Mouse (Mus musculus) left cerebral cortex, adult 8-10 months (tissue): ENCODE results near the gene Kif21a. TPM values are rescaled to one million over a fixed set of nuclear protein-coding genes. Genes with fewer than 3 reads are reported as not detected.

Experiments used
- DNase-seq, 2 experiments: peaks; one replicate each; pipeline ENCODE4 v3.0.0; 2022; ENCODE audit warnings: low spot score in 2 of 2
- total RNA-seq, 4 experiments: library from RNA; stranded (reverse); gene quantifications; 2 replicates each; pipeline ENCODE4 v1.2.4; 2022

Kif21a gene
- total RNA-seq, 4 experiments from 2014 or later: 130 to 143 (median 135) TPM

DNA sequence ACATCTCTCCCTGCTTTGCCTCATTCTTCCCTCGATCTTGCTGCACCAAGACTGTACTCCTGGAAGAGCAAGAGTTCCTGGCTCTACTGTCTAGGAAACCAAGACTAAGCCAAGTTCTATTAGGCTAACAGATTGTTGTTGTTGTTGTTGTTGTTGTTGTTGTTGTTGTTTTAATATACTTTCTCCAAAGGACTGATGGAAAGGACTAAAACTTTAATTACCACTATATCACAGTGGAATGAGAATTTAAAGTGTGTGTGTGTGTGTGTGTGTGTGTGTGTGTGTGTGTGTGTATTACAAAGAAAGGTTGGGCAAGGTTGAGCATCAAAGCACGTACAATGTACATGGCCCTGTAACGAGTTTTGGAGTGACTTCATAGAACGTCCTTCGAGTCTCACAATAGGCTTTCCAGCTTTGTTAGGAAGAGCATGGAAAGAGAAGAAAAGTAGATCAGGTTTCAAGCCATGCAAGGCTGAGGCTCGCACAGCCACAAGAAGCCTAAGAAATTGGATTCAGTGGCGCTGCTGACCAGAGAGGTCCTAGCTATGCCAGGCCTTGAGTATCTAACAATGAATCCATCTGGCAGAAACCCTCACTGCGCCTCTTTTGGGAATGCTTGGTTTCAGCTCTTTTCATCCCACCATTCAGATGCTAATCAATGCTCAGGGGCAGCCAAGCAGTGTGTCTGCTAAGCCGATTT lies 31.4 kb downstream of the Kif21a start:
- peak in 1 of 2 experiments; percentile 59 for DNase-seq

DNA sequence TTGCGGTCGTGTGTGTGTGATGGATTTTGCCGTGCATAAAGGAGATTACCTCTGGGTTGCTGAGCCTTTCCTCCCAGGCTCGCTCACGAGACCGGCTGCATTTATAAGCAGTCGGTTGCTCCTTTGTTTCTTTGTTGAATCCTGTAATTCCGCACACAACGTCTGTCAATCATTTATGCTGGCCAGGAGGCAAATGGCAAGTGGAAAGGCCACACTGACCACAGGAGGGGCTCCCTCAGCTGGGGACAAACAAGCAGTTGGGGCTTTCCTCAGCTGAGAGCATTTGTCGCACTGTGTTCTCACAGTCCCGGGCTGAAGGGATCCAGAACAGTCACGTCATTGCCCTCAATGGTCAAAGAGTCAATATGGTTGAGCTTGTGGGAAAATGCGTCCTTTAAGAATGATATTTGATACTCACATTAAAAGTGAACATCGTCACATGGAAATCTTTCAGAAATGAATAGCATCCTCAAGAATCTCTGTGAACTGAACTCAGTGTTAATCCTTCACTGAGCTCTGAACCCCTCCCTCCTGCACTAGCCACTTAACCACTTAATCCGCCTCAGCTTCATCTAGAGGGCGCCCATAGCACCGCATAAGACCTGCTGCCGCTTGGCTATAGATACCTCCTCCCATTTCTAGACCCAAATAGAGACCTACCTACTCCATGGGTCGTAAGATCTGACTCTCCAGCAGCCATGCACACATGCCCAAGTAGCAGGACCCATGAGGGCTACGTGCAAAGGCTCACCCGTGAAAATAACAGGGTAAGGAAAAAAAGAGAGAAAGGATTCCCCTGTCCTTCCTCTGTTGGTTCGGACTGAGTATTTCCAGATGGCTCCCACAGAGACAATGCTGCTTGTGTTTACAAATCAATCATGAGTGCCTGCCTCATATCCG lies 32.2 kb downstream of the Kif21a start:
- no peak for DNase-seq

DNA sequence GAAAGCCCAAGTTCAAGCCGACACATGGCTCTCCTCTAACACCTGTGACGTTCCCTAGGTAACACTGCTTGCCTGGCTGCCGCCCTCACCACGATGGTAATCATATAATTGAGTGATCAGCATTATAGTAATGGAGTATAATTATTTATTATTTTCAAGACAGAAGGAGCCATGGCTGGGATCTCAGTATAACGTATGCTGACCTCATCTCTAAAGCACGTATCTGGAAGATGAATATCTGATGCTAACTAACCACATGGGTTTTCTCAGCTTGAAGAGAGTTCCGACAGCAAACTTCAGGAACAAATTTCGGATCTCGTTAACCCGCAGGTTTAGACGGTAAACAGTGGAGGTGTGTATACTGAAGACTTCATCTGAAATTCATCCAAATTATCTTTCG lies 33.4 kb downstream of the Kif21a start:
- no peak for DNase-seq

DNA sequence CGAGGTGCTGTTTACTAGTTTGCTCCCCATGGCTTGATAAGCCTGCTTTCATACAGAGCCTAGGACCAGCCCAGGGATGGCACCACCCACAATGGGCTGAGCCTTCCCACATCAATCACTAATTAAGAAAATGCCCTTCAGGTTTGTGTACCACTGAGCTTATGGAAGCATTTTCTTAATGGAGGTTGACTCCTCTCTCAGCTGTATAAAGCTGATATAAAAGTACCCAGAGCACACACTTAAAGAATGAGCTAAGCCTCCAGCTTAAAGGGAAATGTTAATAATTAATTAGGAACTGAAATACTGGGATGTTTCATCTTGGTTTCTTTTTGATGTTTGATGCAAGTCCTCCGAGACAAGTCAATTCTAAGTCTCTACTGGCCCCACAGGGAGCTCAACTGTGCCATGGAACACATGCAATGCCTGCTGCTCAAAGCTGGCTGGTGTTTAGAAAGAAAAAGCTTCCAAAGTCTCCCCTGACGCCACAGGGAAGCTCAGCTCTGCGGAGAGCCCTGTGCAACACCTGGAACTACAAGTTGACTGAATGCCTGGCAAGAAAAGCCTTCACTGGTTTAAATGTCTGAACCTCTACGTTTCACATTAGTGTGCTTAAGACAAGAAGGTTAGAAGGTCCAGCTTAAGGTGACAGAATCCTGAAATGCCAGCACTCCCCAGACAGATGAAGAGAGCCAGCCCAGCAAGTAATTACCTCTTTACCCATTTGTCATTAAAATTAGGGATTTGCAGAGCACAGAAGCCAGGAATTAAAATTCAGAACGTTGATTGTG lies 36.8 kb downstream of the Kif21a start:
- DNase-seq: no peak

DNA sequence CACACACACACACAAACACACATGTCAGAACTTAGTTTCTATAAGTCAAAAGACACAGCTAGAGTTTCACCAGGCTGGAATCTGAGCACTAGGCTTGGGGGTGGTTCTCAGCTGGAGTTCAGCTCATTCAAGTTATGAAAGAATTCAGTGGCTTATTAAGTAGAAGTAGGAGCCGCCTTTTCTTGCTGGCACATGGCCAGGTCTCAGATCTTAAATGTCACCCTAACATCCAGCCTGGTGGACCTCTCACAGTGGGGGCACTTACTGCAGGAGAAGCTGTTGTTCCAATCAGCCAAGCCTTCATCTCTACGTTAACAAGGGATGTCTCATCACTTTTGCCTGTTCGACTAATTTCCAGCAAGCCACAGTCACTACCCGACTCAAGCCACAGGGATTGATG lies 39.5 kb downstream of the Kif21a start:
- DNase-seq: no peak

DNA sequence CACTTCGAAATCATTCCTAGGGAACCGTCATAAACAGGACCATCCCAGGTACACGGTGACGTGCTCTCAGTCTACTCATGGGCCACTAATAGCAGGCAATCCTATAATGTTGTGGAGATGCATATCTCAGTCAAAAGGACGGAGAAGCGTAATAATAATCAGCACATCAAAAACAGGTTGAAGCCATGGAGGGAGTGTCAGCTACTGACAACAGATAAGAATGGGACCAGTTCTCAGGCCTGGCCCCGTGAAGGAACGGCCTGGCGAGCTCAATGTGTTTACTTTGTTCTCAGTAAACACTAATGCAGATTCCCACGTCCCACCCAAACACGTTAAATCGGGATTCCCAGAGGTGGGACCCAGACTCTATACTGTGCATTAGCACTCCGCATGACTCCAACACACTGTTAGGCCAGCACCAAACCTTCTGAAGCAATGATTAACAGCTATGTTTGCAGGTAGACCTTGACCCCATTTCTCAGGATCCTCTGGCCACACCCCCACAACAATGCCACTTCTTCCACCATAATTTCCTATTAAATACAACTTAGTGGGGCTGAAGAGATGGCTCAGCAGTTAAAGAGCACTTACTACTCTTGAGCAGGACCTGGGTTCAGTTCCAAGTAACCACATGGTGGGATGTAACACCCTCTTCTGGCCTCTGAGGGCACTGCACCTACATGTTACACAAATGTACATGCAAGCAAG lies 42.5 kb downstream of the Kif21a start:
- DNase-seq: no peak

DNA sequence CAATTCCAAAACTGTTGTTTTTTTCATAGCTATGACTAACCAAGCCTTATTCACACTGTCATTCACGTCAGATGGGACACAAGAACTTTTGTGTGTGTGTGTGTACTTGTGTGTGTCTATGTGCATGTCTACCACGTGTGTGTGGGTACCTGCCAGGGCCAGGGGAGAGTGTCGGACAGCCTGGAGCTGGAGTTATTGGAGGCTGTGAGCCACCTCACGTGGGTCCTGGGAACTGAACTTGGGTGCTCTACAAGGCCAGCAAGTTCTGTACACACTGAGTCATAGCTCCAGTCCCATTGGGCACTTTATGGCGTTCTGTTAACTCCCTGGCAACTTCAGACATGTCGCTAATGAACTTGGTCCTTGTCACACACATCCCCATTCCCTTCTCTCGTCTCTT lies 45.0 kb downstream of the Kif21a start:
- DNase-seq: no peak

DNA sequence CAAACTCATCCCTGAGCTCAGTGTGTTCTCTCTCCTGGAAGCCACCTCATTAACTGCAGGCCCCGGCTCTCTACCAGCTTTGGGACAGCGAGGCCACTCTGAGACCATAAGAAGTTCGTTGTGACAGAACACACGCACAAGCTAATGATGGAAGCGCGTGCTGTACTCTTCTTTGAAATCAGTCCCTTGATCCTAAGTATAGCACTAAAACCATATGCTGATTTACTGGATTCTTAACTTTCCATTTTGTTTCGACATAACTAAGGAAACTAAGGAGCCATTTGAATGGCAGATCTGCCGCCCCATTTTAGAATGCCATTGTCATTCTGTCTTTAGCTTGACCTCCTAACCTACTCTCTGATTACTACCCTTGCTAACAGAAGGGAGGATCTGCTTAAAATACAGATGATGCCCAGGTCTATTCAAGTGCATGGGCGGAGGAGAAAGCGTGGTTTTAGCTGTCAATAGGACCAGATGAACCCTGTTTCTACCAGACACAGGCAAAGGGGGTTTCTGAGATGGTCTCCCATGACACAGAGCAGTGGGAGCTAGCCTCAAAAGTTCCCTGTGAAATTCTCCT lies 48.6 kb downstream of the Kif21a start:
- no peak for DNase-seq

DNA sequence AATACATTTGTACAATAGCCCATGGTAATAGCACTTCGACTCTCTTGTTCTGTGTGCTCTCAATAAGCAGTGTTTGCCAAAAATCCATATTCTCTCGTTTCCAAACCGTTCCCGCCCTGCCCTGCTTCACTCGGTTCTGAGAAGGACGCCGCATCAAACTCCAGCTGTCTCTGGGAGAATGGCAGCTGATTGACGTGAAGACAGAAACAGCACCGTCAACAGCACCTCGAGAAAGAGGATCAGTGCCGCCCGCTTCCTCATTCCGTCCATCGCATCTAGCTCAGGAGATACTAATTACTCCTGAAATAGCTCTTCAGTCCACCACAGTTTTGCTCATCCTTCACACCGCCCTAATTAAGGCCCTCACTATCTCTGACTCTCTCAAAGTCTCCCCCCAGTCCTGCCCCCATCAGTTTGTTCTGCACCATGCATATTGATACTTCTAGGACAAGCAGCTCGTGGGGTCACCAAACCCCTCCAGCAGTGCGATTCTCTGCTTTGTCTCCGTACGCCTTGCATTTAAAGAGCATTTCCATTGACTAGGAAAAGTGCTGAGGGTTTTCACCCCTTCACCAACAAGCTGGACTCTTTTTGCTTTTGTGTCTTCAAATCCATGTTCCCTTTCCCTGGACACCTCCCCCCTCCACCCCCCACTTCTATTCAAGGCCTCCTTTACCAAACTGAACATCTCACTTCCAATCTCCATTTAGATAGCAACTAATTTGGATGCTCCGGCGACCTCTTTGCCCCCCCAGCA lies 49.3 kb downstream of the Kif21a start:
- DNase-seq: no peak

DNA sequence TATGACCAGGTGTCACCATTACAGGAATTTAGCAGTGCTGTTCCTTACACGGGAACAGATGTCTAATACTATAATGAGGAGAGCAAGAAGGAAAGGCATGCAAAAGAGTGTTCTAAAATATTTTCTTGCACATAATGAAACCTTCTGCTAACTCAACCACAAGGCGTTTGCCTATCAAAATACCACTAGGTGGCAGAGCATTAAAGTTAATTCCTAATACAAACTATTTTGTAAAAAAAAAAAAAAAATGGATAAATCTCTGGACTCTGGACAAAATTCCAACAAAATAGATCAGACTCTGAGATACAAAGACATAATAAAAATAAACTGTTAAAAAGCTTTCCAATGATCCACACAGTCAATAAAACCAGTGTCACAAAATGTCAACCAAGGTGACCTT lies 56.9 kb downstream of the Kif21a start:
- no peak for DNase-seq

DNA sequence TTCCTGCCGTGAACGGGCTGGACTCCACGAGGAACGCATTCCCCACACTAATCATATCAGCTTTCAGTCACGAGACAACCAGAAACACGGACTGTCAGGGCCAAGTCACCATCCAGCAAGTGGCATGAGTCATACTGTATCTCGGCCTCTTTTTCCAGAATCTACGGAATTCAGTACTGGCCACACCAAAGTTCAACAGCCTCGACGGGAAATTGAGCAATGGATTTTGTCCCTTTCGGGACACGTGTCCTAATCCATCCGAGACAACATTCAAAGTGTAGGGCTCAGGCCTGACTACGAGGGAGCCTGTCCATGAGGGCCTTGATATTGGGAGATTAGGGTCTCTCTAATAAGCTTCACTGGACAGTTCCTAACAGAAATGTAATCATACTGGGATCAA lies 57.4 kb downstream of the Kif21a start:
- no peak for DNase-seq

DNA sequence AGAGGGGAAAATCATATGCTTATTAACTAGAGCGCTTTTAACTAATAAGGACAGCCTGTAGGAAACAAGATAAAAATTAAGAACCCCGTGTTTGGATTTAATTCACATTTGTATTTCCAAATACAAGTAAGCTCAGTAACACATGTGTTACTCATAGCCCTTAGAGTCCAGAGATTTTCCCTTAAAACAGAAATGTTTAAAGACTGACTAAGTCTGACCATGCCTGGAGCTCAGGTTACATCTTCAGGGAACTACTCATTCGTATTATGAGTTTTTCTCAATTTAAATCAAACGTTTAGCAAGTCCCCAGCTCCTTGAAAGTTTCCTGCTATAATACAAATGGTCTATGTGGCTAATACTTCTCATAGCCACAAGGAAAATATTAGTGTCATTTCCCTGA lies 57.9 kb downstream of the Kif21a start:
- DNase-seq: no peak

DNA sequence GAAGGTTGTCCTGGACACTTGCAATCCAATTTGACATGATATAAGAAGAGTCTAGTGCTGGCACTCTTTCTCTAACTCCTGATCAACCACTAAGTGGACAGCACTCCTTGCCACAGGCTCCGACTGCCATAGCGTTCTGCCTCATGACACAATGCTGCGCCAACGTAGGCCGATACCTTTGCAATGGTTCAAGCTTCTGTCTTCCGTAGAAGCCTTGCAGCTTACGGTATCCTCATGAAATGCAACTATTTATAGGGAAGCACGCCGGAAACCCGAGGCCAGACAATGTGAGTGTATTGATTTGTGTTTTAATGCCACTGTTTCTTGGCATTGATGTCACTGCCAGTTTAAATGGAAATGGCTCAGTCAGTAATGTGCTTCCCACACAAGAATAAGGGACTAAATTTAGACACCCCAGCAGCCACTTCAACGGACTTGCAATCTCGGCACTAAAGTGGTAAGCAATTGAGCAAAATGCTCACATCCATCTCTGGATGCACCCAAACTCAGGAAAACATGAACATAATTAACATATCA lies 62.0 kb downstream of the Kif21a start:
- DNase-seq: no peak

DNA sequence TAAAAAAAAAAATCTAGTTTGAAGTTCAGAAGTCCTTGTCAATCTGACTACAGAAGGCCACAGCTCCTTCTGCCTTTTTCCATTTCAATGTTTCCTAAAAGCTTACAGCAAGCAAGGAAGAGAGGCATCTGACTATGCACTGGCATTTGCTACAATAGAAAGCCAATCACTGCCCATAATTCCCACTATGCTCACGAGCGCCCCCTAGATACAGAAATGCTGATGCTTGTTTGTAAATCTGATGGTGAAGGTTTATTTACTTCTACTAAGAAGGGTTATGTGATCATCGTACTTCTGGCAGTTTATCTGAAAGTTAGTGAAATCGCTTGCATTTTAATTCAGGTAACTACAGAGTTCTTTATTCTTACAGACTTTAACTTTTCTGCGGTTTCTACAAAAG lies 73.8 kb downstream of the Kif21a start:
- DNase-seq: no peak

DNA sequence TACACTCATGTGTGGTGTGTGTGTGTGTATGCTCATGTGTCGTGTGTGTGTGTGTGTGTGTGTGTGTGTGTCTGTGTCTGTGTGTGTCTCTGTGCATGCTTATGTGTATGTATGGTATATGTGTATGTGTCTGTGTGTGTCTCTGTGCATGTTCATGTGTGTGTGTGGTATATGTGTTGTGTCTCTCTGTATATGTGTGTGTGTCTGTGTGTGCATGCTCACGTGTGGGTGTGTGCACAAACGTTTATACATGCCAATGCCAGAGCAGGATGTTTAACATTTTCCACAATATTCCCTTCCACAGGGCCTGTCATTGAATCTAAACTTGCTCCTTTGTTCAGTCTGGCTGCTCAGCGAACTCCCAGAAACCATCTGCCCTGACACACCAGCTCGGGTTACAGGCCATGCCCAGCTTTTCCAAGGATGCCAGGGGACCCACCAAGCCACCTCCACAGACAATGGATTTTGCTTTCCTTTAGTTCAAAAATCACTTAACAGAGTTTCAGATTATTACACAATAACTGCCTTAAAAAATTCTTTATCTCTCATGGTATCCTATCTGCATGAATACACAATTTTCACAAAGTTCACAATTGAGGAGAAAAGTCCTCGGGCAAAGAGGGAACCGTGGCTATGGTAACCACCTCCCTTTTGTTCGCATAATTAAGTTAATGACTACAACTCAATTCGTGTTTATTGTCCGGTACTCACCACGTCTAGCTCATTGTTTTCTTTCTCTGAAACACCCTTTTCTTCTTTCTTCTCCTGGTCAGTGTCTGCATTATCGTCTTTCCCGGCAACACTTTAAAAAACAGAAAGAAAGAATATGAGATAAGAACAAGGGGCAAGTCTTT lies 77.6 kb downstream of the Kif21a start:
- DNase-seq: no peak

DNA sequence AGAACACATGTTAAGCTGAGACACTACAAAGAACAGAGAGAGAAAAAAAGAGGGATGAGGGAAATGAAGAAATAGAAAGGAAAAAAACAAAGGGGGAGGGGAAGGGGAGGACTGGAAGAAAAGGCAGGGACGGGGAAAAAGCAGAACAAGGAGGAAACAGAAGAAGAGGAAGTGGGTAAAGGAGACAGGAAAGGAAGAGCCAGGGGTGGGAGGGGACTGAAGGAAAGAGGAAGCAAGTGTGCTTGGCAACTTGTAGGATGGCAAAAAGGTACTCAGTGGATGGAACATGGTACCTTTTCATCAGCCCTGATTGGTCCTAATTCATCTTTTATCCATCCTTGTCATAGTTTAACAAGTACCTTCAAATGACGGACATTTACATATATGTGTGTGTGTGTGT lies 86.4 kb downstream of the Kif21a start:
- DNase-seq: no peak

DNA sequence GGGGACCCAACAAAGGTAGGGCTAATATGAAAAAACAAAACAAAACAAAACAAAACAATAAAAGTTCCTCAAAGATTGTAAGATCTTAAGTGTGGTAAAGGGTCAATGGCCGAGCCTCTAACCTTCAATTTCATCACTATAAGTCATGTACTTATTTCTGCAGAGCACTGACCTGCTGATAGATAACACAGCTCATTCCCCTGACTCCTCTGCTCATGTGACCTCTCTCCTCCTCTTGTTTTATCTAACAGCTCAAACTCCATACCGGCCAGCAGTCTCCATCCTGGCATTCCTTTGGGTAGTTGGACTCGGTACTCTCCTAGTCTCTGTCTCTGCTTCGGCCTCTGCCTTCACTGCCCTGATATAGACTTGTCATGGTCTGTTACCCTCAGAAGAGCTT lies 87.2 kb downstream of the Kif21a start:
- DNase-seq: no peak

DNA sequence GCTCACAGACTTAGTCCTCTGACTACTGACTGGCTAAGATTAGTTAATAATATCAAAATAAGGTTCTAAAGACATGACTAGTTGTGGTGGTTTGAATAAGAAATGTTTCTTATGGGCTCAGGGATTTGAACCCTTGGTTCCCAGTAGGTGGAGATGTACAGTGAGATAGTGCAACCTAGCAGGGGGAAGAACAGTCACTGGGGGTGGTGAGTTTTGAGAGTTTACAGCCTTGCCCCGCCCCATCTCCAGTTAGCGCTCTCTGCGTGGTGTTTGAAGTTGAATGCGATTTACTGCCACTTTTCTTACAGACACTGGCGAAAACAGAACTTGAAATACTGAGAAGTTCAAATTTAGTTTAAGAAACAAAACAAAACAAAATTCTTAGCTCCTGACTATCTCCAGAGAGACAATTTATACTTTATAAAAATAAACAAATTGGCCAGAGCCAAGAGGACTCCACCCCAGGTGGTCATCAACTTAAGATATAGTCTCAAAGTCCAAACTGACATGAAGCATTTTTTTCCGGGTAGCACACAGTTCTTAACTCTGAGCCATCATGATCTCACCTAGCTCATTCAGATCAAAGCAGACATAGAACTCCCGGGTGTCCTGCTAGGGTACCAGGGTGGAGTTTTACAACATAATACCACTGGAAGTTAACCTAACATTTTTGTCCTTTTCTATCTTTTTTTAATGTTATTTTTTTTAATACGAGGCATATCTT lies 88.8 kb downstream of the Kif21a start:
- DNase-seq: no peak
